Mouse (Mus musculus) heart, postnatal 0 days (tissue): Measurements from ENCODE around the gene Tecpr2.
"Not testable (repeated sequence)": the region's sequence is repeated elsewhere in the genome, so short reads cannot be mapped to it uniquely, and the experiment has no call there.

Experiments used
- CTCF ChIP-seq: IDR thresholded peaks from 2 replicates; pipeline ENCODE4 v1.5.1; 2016; ENCODE audit warnings: antibody characterized with exemption, control low read depth, low read depth
- EP300 ChIP-seq: IDR thresholded peaks from 2 replicates; pipeline ENCODE4 v1.6.1; 2016; ENCODE audit warnings: antibody characterized with exemption, low read depth

DNA sequence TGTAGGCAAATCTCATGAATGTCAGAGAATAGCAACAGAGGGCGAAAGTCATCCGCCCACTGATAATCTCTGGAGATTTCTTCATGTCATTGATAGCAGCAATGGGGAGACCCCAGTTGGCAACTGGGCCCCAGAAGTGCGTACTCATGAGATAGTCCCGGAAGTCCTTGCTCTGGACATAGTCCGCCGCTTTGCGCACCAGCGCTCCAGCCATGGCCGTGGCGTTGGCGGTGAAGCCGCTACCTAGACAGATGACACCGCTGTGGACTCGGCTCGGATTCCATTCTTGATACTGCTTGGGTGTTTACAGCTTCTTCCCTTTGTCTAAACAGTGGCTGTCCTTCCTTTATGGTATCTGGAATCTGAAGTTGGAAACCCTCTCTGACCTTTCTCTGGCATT lies 30.4 kb upstream of the Tecpr2 start:
- not testable (repeated sequence) for TF ChIP-seq EP300, CTCF
